Mouse (Mus musculus): ENCODE measurements around the gene Fam107b.

DNA sequence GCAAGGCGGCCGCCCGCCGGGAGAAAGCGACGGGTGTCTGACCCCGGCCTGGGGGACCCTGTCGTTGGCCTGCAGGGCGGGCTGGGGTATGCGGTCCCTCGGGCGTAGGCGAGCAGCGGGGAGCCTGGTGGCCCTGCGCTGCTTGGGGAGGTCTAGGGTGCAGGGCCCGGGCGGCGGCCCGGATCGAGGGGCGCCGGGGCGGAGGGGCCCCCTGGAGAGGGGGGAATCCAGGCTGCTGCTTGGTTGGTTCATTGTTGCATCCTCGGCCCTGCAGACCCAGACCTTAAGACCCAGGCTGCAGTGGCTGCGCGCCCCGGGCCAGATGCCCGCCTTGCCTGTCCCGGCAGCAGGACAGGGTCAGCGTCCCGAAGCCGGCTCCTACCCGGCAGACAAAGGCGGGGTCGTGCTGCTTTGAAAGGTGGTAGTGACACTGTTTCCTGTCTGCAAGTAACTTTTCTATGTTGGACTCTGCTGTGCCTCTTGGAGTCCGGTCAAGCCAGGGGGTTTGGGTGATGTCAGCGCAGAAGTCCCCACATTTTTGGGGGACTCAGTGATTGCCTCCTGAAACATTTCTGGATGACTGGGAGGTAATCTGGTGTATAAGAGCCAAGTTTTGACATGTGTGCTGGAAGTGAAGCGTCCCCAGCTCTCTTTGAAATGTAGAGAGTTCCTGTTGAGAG lies 143.5 kb downstream of the Fam107b start:
- TF ChIP-seq CTCF (conservative IDR thresholded peaks at IDR 0.05; ENCODE audit: low read length) (no peak), NANOG (IDR thresholded peaks at IDR 0.05; ENCODE audit: borderline replicate concordance, low read length) (no peak), POU5F1 (IDR thresholded peaks at IDR 0.05; ENCODE audit: borderline replicate concordance, low read length) (no peak)

All from E14TG2a.4 (cell line).